Mouse (Mus musculus) G1E-ER4 (cell line): Measurements from ENCODE around the gene Vsig10. TPM values are rescaled to one million over a fixed set of nuclear protein-coding genes. Genes with fewer than 3 reads are reported as not detected.

Source experiments
- GATA1 ChIP-seq: IDR thresholded peaks from one replicate; pipeline ENCODE4 v1.8.0; 2012; ENCODE audit warnings: low read length, inconsistent platforms
- polyA plus RNA-seq: library from polyadenylated mRNA; stranded (reverse); fragments of >175 nt; gene quantifications from 2 replicates; pipeline ENCODE4 v1.2.3, GENCODE M21; 2012

Gene Vsig10
- polyA plus RNA-seq, 1 experiment, result 0.04 TPM

GRCm38 (mm10) chr5:117338503-117338902, 19.6 kb downstream of the Vsig10 start:
- no peak for TF ChIP-seq GATA1

- no peak for TF ChIP-seq GATA1
Observed at GRCm38 (mm10) chr5:117340081-117340480, 21.2 kb downstream of the Vsig10 start.

- TF ChIP-seq GATA1, result no peak
Observed at GRCm38 (mm10) chr5:117341896-117342295, 23.0 kb downstream of the Vsig10 start.

- no peak for TF ChIP-seq GATA1
Observed at GRCm38 (mm10) chr5:117345432-117345976, 26.6 kb downstream of the Vsig10 start.

GRCm38 (mm10) chr5:117346281-117346680, 27.4 kb downstream of the Vsig10 start:
- TF ChIP-seq GATA1, result no peak

- TF ChIP-seq GATA1, result no peak
Observed at GRCm38 (mm10) chr5:117347011-117347410, 28.1 kb downstream of the Vsig10 start.

GRCm38 (mm10) chr5:117347838-117348237, 29.0 kb downstream of the Vsig10 start:
- no peak for TF ChIP-seq GATA1

- TF ChIP-seq GATA1, result no peak
Observed at GRCm38 (mm10) chr5:117348279-117348678, 29.4 kb downstream of the Vsig10 start.

- no peak for TF ChIP-seq GATA1
Observed at GRCm38 (mm10) chr5:117354121-117354520, 35.2 kb downstream of the Vsig10 start.

GRCm38 (mm10) chr5:117355648-117356303, 36.9 kb downstream of the Vsig10 start:
- no peak for TF ChIP-seq GATA1

- TF ChIP-seq GATA1, result no peak
Observed at GRCm38 (mm10) chr5:117356365-117357128, 37.7 kb downstream of the Vsig10 start.

- TF ChIP-seq GATA1, result no peak
Observed at GRCm38 (mm10) chr5:117357129-117357477, 38.2 kb downstream of the Vsig10 start, which contains the start of gene Wsb2. Wsb2 (plus strand) TSS chr5:117357304.

GRCm38 (mm10) chr5:117357478-117358247, 38.8 kb downstream of the Vsig10 start:
- TF ChIP-seq GATA1, result no peak

GRCm38 (mm10) chr5:117358248-117358630, 39.4 kb downstream of the Vsig10 start:
- no peak for TF ChIP-seq GATA1

- no peak for TF ChIP-seq GATA1
Observed at GRCm38 (mm10) chr5:117358725-117359124, 39.8 kb downstream of the Vsig10 start.
